Comparison of ENCODE assay signal across 9 mouse cellular contexts in the genomic region with DNA sequence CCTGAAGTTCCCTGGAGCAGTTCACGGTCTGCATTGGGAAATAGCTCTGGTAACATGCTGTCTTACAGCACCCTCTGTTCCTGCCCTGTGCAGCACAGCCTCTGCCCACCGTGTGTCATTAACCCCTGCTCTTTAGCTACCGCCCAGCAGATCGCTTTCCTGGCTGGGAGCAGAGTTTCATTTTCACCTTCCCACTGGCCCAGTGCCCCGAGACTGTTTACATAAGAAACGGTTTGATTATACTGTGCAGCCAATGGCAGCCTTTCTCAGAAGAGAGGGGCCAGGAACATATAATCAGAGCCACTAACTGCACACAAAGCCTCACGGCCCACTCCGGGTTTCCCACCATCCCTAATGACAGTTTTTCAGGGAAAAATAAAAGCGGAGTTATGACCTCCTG.
DNase-seq lines count a peak whose midpoint lies in the region; ATAC-seq and TF ChIP-seq lines count a peak whose summit lies in the region.
"Had no signal": no experiment of that assay in that cellular context is flagged by ENCODE, and none has a peak within 500 bp of the region (broad histone marks: within the 10 kb centered on the region; RNA-seq: fewer than 3 reads in every experiment).

No protein-coding gene starts in this region.

- TF ChIP-seq CTCF in hindbrain, postnatal 0 days (IDR thresholded peaks at IDR 0.05; ENCODE audit: low read depth): no peak
- TF ChIP-seq CTCF in forebrain, postnatal 0 days (IDR thresholded peaks at IDR 0.05; ENCODE audit: low read depth): no peak

- H3K4me1 ChIP-seq in hindbrain, embryonic 10.5 days (replicated peaks): peaks cover 43% of the 10 kb centered on the region
- H3K4me1 ChIP-seq in hindbrain, postnatal 0 days (ENCODE audit: insufficient read depth, low read length): no peaks in the 10 kb centered on the region
- no peaks in the 10 kb centered on the region; the same call in 1 of the 2 replicates for H3K4me1 ChIP-seq in forebrain, postnatal 0 days (ENCODE audit: insufficient read depth)
- peaks cover 51% of the 10 kb centered on the region for H3K4me1 ChIP-seq in kidney, embryonic 15.5 days

- peaks cover 5% of the 10 kb centered on the region; the same call in 1 of the 2 replicates for H3K27me3 ChIP-seq in hindbrain, embryonic 10.5 days (ENCODE audit: insufficient read depth, poor library complexity, severe bottlenecking)
- no peaks in the 10 kb centered on the region for H3K27me3 ChIP-seq in hindbrain, postnatal 0 days (ENCODE audit: insufficient read depth, low read length)
- no peaks in the 10 kb centered on the region for H3K27me3 ChIP-seq in forebrain, postnatal 0 days (ENCODE audit: insufficient read depth, low read length)
- no peaks in the 10 kb centered on the region; the same call in 1 of the 2 replicates for H3K27me3 ChIP-seq in kidney, embryonic 15.5 days

- WGBS in hindbrain, embryonic 10.5 days: 52% methylated on average over 9 of the region's 9 CpGs
- WGBS in hindbrain, postnatal 0 days: 36% methylated on average over 9 of the region's 9 CpGs
- WGBS in forebrain, postnatal 0 days: 18% methylated on average over 9 of the region's 9 CpGs
- WGBS in kidney, embryonic 15.5 days: 12% methylated on average over 9 of the region's 9 CpGs

- H3K4me2 ChIP-seq in hindbrain, postnatal 0 days (ENCODE audit: low read depth, low read length): no peak overlapping the region
- H3K4me2 ChIP-seq in forebrain, postnatal 0 days (ENCODE audit: low read depth): no peak overlapping the region
- H3K4me2 ChIP-seq in kidney, embryonic 15.5 days: peak overlapping the region; percentile 19

- H3K9ac ChIP-seq in hindbrain, postnatal 0 days (replicated peaks; ENCODE audit: low read length): no peak overlapping the region
- H3K9ac ChIP-seq in forebrain, postnatal 0 days: no peak overlapping the region
- no peak overlapping the region for H3K9ac ChIP-seq in kidney, embryonic 15.5 days

- no peak for ATAC-seq in hindbrain, postnatal 0 days
- ATAC-seq in forebrain, postnatal 0 days: no peak; the same call in 1 of the 2 replicates
- peak; percentile 43; the same call in 1 of the 2 replicates for ATAC-seq in kidney, embryonic 15.5 days (replicated peaks; ENCODE audit: low FRiP score)

- DNase-seq in hindbrain, embryonic 10.5 days (ENCODE audit: low spot score): peak; percentile 24
- DNase-seq in hindbrain, postnatal 0 days (ENCODE audit: low spot score): no peak
- peak; percentile 26 for DNase-seq in forebrain, postnatal 0 days
- peak; percentile 92 for DNase-seq in lung, postnatal 10 days
- DNase-seq in MN1 (ENCODE audit: low spot score): no peak
- no peak for DNase-seq in layer of hippocampus, adult 9-11 months
- DNase-seq in spleen, adult 12 weeks (ENCODE audit: low spot score): no peak

- H3K4me3 ChIP-seq in hindbrain, embryonic 10.5 days: no peak overlapping the region
- no peak overlapping the region for H3K4me3 ChIP-seq in hindbrain, postnatal 0 days (ENCODE audit: low read length)
- H3K4me3 ChIP-seq in forebrain, postnatal 0 days (ENCODE audit: low read depth, low read length): no peak overlapping the region
- H3K4me3 ChIP-seq in kidney, embryonic 15.5 days (replicated peaks): no peak overlapping the region

- H3K9me3 ChIP-seq in hindbrain, embryonic 10.5 days: no peaks in the 10 kb centered on the region
- no peaks in the 10 kb centered on the region for H3K9me3 ChIP-seq in hindbrain, postnatal 0 days (ENCODE audit: low read length)
- no peaks in the 10 kb centered on the region for H3K9me3 ChIP-seq in forebrain, postnatal 0 days (ENCODE audit: low read length)
- H3K9me3 ChIP-seq in kidney, embryonic 15.5 days (replicated peaks): no peaks in the 10 kb centered on the region
- H3K9me3 ChIP-seq: G1E had no signal

- H3K36me3 ChIP-seq in hindbrain, embryonic 10.5 days: no peaks in the 10 kb centered on the region
- no peaks in the 10 kb centered on the region for H3K36me3 ChIP-seq in hindbrain, postnatal 0 days (ENCODE audit: insufficient read depth, low read length)
- H3K36me3 ChIP-seq in forebrain, postnatal 0 days (ENCODE audit: insufficient read depth): no peaks in the 10 kb centered on the region
- no peaks in the 10 kb centered on the region for H3K36me3 ChIP-seq in kidney, embryonic 15.5 days
- H3K36me3 ChIP-seq: G1E had no signal

- peak overlapping the region; percentile 75; the same call in 1 of the 2 replicates for H3K27ac ChIP-seq in hindbrain, embryonic 10.5 days
- no peak overlapping the region for H3K27ac ChIP-seq in hindbrain, postnatal 0 days
- no peak overlapping the region for H3K27ac ChIP-seq in forebrain, postnatal 0 days (ENCODE audit: low read depth, low read length)
- H3K27ac ChIP-seq in kidney, embryonic 15.5 days: peak overlapping the region; percentile 73

Comparison
In these comparisons a context has a peak if more than half of its experiments do, and no peak if none do; other contexts are left out.
1. DNase-seq: peak in hindbrain, embryonic 10.5 days (single experiment), forebrain, postnatal 0 days (single experiment) and lung, postnatal 10 days (single experiment); none in hindbrain, postnatal 0 days (single experiment), MN1 (single experiment), layer of hippocampus, adult 9-11 months (single experiment) and spleen, adult 12 weeks (single experiment).
2. H3K27ac ChIP-seq: peak in hindbrain, embryonic 10.5 days (single experiment) and kidney, embryonic 15.5 days (single experiment); none in hindbrain, postnatal 0 days (single experiment) and forebrain, postnatal 0 days (single experiment).